Mouse (Mus musculus) kidney, adult 2 months (tissue): ENCODE data around the gene Zfp580. TPM values are rescaled to one million over a fixed set of nuclear protein-coding genes. Genes with fewer than 3 reads are reported as not detected.
"Not testable (repeated sequence)": the region's sequence is repeated elsewhere in the genome, so short reads cannot be mapped to it uniquely, and the experiment has no call there.

ENCODE experiments used
- DNase-seq: peaks from one replicate; pipeline ENCODE4 v3.0.0; 2021
- H3K27ac ChIP-seq: fragments of 200-500 bp; 2 replicates; pipeline ENCODE4 v1.5.1; 2012; ENCODE audit warnings: low read depth, low read length, control low read depth, inconsistent platforms; ENCODE audit not compliant: insufficient read depth
- H3K27me3 ChIP-seq: fragments of 200-500 bp; replicated peaks from 2 replicates; pipeline ENCODE4 v1.6.1; 2012; ENCODE audit warnings: mild to moderate bottlenecking, moderate library complexity, low read length, inconsistent platforms; ENCODE audit not compliant: control insufficient read depth, insufficient read depth
- H3K36me3 ChIP-seq: fragments of 200-500 bp; 2 replicates; pipeline ENCODE4 v1.6.1; 2012; ENCODE audit warnings: mild to moderate bottlenecking, moderate library complexity, low read length, inconsistent platforms; ENCODE audit not compliant: control insufficient read depth, insufficient read depth
- H3K4me1 ChIP-seq: fragments of 200-500 bp; 2 replicates; pipeline ENCODE4 v1.6.1; 2011; ENCODE audit warnings: low read length; ENCODE audit not compliant: control insufficient read depth, insufficient read depth
- H3K4me3 ChIP-seq: fragments of 200-500 bp; 2 replicates; pipeline ENCODE4 v1.5.1; 2011; ENCODE audit warnings: mild to moderate bottlenecking, low read depth, low read length, control low read depth; ENCODE audit not compliant: insufficient read depth
- CTCF ChIP-seq: fragments of 200-500 bp; conservative IDR thresholded peaks from 2 replicates; pipeline ENCODE4 v1.5.1; 2011; ENCODE audit warnings: low read depth, mild to moderate bottlenecking, control low read depth, low read length, moderate library complexity, mixed read lengths; ENCODE audit not compliant: insufficient read depth, insufficient read length
- POLR2A ChIP-seq: fragments of 200-500 bp; IDR thresholded peaks from one replicate; pipeline ENCODE4 v1.6.1; 2011; ENCODE audit warnings: low read depth, low read length, control low read depth
- WGBS: fragments of 180-500 bp; shearing (Covaris S2); methylation state at CpG from one replicate; pipeline ENCODE4 v1.1.7; 2018; 5-methylcytosine and 5-hydroxymethylcytosine counted together
- polyA plus RNA-seq: library from polyadenylated mRNA; depleted of rRNA; stranded (reverse); fragments of >200 nt; gene quantifications from 2 replicates; pipeline ENCODE4 v1.2.3, GENCODE M21; 2012

The Zfp580 gene
- polyA plus RNA-seq, 1 experiment = 17.0 TPM

- peaks cover 5% of the 10 kb centered on the region; the same call in 1 of the 2 replicates for H3K4me1 ChIP-seq
- DNase-seq = peak; percentile 64
- H3K27me3 ChIP-seq = no peaks in the 10 kb centered on the region
- peak overlapping the region; percentile 87 for H3K27ac ChIP-seq
- no peaks in the 10 kb centered on the region for H3K36me3 ChIP-seq
- TF ChIP-seq CTCF (no peak), POLR2A (no peak)
- H3K4me3 ChIP-seq = peak overlapping the region; percentile 83
- WGBS = 32% methylated on average over 3 of the region's 3 CpGs
Observed at GRCm38 (mm10) chr7:5016057-5016456, 35.3 kb upstream of the Zfp580 start.

- no peaks in the 10 kb centered on the region for H3K27me3 ChIP-seq
- DNase-seq = no peak
- no peak overlapping the region for H3K4me3 ChIP-seq
- H3K27ac ChIP-seq = no peak overlapping the region
- H3K36me3 ChIP-seq = no peaks in the 10 kb centered on the region
- 99% methylated on average over 2 of the region's 2 CpGs for WGBS
- peaks cover 9% of the 10 kb centered on the region; the same call in 1 of the 2 replicates for H3K4me1 ChIP-seq
- TF ChIP-seq POLR2A (no peak), CTCF (no peak)
Observed at GRCm38 (mm10) chr7:5016920-5017319, 34.4 kb upstream of the Zfp580 start.

- TF ChIP-seq CTCF (no peak), POLR2A (no peak)
- 94% methylated on average over 16 of the region's 16 CpGs for WGBS
- H3K4me3 ChIP-seq = no peak overlapping the region
- peaks cover 9% of the 10 kb centered on the region; the same call in 1 of the 2 replicates for H3K4me1 ChIP-seq
- H3K36me3 ChIP-seq = no peaks in the 10 kb centered on the region
- H3K27me3 ChIP-seq = no peaks in the 10 kb centered on the region
- H3K27ac ChIP-seq = no peak overlapping the region
- DNase-seq = no peak
Observed at GRCm38 (mm10) chr7:5017352-5017751, 34.0 kb upstream of the Zfp580 start.

GRCm38 (mm10) chr7:5017931-5018330 is 33.4 kb upstream of the Zfp580 start:
- 97% methylated on average over 21 of the region's 21 CpGs for WGBS
- no peak for DNase-seq
- Histone ChIP-seq H3K4me1 (peaks cover 9% of the 10 kb centered on the region; the same call in 1 of the 2 replicates), H3K4me3 (no peak overlapping the region), H3K27ac (no peak overlapping the region), H3K27me3 (no peaks in the 10 kb centered on the region), H3K36me3 (no peaks in the 10 kb centered on the region)
- TF ChIP-seq POLR2A (no peak), CTCF (no peak)

- Histone ChIP-seq H3K4me3 (peak overlapping the region; percentile 17), H3K27ac (peak overlapping the region; percentile 34; the same call in 1 of the 2 replicates)
- H3K36me3 ChIP-seq, H3K4me1 ChIP-seq, DNase-seq, H3K27me3 ChIP-seq: not testable (repeated sequence)
- WGBS = 15% methylated on average over 8 of the region's 8 CpGs
Observed at GRCm38 (mm10) chr7:5019576-5019975, 31.8 kb upstream of the Zfp580 start.

DNA sequence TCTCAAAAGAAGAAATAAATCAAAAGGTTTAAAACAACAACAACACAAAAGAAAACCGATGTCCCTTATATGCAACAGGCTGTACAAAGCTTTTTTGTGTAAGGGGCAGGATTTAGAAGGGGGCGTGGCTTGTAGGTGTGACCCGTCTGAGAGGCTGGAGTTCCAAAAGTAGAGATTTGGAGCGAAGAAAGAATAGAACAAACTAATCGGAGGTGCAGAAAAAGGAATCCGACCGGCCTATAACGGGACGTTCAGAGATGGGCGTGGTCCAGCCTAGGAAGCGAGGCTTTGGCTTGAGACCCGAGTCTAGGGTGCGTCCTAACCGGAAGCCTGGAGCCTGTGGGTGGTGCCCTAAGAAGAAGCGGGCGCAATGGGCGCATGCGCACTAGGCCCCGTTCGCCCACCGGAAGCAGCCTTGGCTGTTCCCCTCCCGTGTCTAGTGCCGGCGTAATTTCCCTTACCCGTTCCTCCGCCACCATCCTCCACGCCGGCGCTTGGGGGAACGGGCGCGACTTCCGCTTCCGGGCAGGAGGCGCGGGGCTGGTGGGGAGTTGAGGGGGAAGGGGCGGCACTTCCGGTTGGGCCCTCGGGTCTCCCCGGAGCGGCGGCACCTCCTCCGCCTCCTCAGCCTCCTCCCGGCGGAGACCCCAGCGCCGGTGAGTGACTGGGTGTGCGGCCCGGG is 31.2 kb upstream of the Zfp580 start, which contains the start of the genes Zfp865 and Ccdc106:
Zfp865 (plus strand) TSS at position 377 of the 682 bp plus-strand sequence.
Ccdc106 (plus strand) TSS at position 554 of the 682 bp plus-strand sequence.
- DNase-seq = peak; percentile 100
- Histone ChIP-seq H3K4me3 (peak within 1 kb of the TSS; percentile 63), H3K27ac (peak within 1 kb of the TSS; percentile 93), H3K27me3 (no peaks in the 10 kb centered on the region), H3K4me1 (peaks cover 9% of the 10 kb centered on the region; the same call in 1 of the 2 replicates), H3K36me3 (no peaks in the 10 kb centered on the region)
- TF ChIP-seq POLR2A = peak; percentile 83
- TF ChIP-seq CTCF = no peak
- under 1% methylated on average over 49 of the region's 49 CpGs for WGBS

GRCm38 (mm10) chr7:5020685-5021084 is 30.7 kb upstream of the Zfp580 start:
- Histone ChIP-seq H3K4me3 (peak overlapping the region; percentile 63), H3K36me3 (no peaks in the 10 kb centered on the region), H3K27ac (peak overlapping the region; percentile 72), H3K4me1 (peaks cover 9% of the 10 kb centered on the region; the same call in 1 of the 2 replicates), H3K27me3 (no peaks in the 10 kb centered on the region)
- WGBS = under 1% methylated on average over 12 of the region's 15 CpGs
- TF ChIP-seq CTCF (no peak), POLR2A (no peak)
- no peak for DNase-seq
